Mouse (Mus musculus): ENCODE measurements at regions not wholly inside any gene's neighbourhood (a gene's known extent, or its start where the extent isn't known, plus 50 kb on each side); places are given as distances from the start of the nearest gene placed in this dataset.
A peak's percentile ranks its signal among the peaks of the same experiment; 100 is the strongest.

GRCm38 (mm10) chr1:65981665-65982064 is 55.3 kb downstream of the Crygf start:
- ATAC-seq (ENCODE audit: low FRiP score, low TSS enrichment) = no peak
- no peak overlapping the region for H3K4me3 ChIP-seq (ENCODE audit: low read length)

GRCm38 (mm10) chr1:66000398-66000797 is 74.1 kb downstream of the Crygf start:
- Histone ChIP-seq H3K9me3 (ENCODE audit: low read length) (no peaks in the 10 kb centered on the region; the same call in 1 of the 2 replicates), H3K27ac (ENCODE audit: low read length) (no peak overlapping the region), H3K4me3 (ENCODE audit: low read length) (no peak overlapping the region), H3K36me3 (ENCODE audit: insufficient read depth, low read length) (no peaks in the 10 kb centered on the region), H3K4me2 (replicated peaks; ENCODE audit: low read depth, low read length) (no peak overlapping the region), H3K4me1 (ENCODE audit: insufficient read depth, low read length) (0 out of 2 replicates have a peak, but pooled peaks cover 10% of the 10 kb centered on the region), H3K27me3 (ENCODE audit: insufficient read depth, low read length) (no peaks in the 10 kb centered on the region), H3K9ac (replicated peaks; ENCODE audit: low read length) (no peak overlapping the region)
- ATAC-seq (ENCODE audit: low FRiP score, low TSS enrichment) = no peak
- WGBS = 26% methylated on average over 3 of the region's 3 CpGs

More at GRCm38 (mm10) chr1:65981665-65982064, 55.3 kb downstream of the Crygf start:
- no peaks in the 10 kb centered on the region for H3K9me3 ChIP-seq (ENCODE audit: low read length)
- H3K27me3 ChIP-seq (ENCODE audit: insufficient read depth, low read length) = no peaks in the 10 kb centered on the region
- no peak overlapping the region for H3K9ac ChIP-seq (replicated peaks; ENCODE audit: low read length)
- 81% methylated on average over 5 of the region's 5 CpGs for WGBS
- H3K4me1 ChIP-seq (ENCODE audit: insufficient read depth, low read length) = no peaks in the 10 kb centered on the region
- H3K27ac ChIP-seq (ENCODE audit: low read length) = no peak overlapping the region
- H3K36me3 ChIP-seq (ENCODE audit: insufficient read depth, low read length) = no peaks in the 10 kb centered on the region
- no peak overlapping the region for H3K4me2 ChIP-seq (replicated peaks; ENCODE audit: low read depth, low read length)

GRCm38 (mm10) chr1:66003897-66004660 is 77.8 kb downstream of the Crygf start:
- Histone ChIP-seq H3K27ac (ENCODE audit: low read length) (no peak overlapping the region), H3K4me2 (replicated peaks; ENCODE audit: low read depth, low read length) (peak overlapping the region; percentile 44), H3K9ac (replicated peaks; ENCODE audit: low read length) (no peak overlapping the region), H3K4me3 (ENCODE audit: low read length) (peak overlapping the region; percentile 20), H3K9me3 (ENCODE audit: low read length) (no peaks in the 10 kb centered on the region; the same call in 1 of the 2 replicates), H3K27me3 (ENCODE audit: insufficient read depth, low read length) (no peaks in the 10 kb centered on the region), H3K36me3 (ENCODE audit: insufficient read depth, low read length) (no peaks in the 10 kb centered on the region), H3K4me1 (ENCODE audit: insufficient read depth, low read length) (0 out of 2 replicates have a peak, but pooled peaks cover 10% of the 10 kb centered on the region)
- 19% methylated on average over 17 of the region's 17 CpGs for WGBS
- ATAC-seq (ENCODE audit: low FRiP score, low TSS enrichment) = peak; percentile 76
